Mouse (Mus musculus) megakaryocyte, embryonic 14.5 days (primary cell): ENCODE data around the gene Acot4.

ENCODE experiments used
- FLI1 ChIP-seq: IDR thresholded peaks from 2 replicates; pipeline ENCODE4 v1.6.1; 2012; ENCODE audit warnings: low read length, inconsistent platforms, mixed read lengths
- GATA1 ChIP-seq: IDR thresholded peaks from 3 replicates; pipeline ENCODE4 v1.6.1; 2012; ENCODE audit warnings: mixed read lengths, low read length, inconsistent platforms, borderline replicate concordance

GRCm38 (mm10) chr12:83998341-83999107, 39.7 kb upstream of the Acot4 start:
- TF ChIP-seq GATA1 (no peak), FLI1 (no peak)
